Mouse (Mus musculus) hindbrain, embryonic 11.5 days (tissue): ENCODE results near the gene Celf2. TPM values are rescaled to one million over a fixed set of nuclear protein-coding genes. Genes with fewer than 3 reads are reported as not detected.
A peak's percentile ranks its signal among the peaks of the same experiment; 100 is the strongest.

ENCODE experiments used
- ATAC-seq: fragments of 200-750 bp; cut with Nextera tagmentation; 2 replicates; pipeline ENCODE4 v1.8.0; 2017; ENCODE audit warnings: mild to moderate bottlenecking, moderate TSS enrichment, moderate library complexity; ENCODE audit not compliant: low FRiP score
- DNase-seq: peaks from one replicate; pipeline ENCODE4 v3.0.0-alpha.2; 2015; ENCODE audit warnings: low spot score
- H3K27ac ChIP-seq: fragments of 300-500 bp; sonication (generic); 2 replicates; pipeline ENCODE4 v1.5.1; 2014; ENCODE audit warnings: mild to moderate bottlenecking, low read depth, low read length
- H3K27me3 ChIP-seq: fragments of 300-500 bp; sonication (generic); 2 replicates; pipeline ENCODE4 v1.6.1; 2014; ENCODE audit warnings: mild to moderate bottlenecking, low read length, moderate library complexity, mixed read lengths; ENCODE audit not compliant: control insufficient read depth, insufficient read depth
- H3K36me3 ChIP-seq: fragments of 300-500 bp; sonication (generic); 2 replicates; pipeline ENCODE4 v1.6.1; 2014; ENCODE audit warnings: mild to moderate bottlenecking, low read length, moderate library complexity, mixed read lengths; ENCODE audit not compliant: control insufficient read depth, insufficient read depth
- H3K4me1 ChIP-seq: fragments of 300-500 bp; sonication (generic); replicated peaks from 2 replicates; pipeline ENCODE4 v1.6.1; 2014; ENCODE audit warnings: low read length, mixed read lengths; ENCODE audit not compliant: control insufficient read depth, insufficient read depth
- H3K4me2 ChIP-seq: fragments of 300-500 bp; sonication (generic); replicated peaks from 2 replicates; pipeline ENCODE4 v1.6.1; 2014; ENCODE audit warnings: mild to moderate bottlenecking, low read depth, low read length
- H3K4me3 ChIP-seq: fragments of 300-500 bp; sonication (generic); 2 replicates; pipeline ENCODE4 v1.5.1; 2014; ENCODE audit warnings: low read depth, low read length
- H3K9ac ChIP-seq: fragments of 300-500 bp; sonication (generic); 2 replicates; pipeline ENCODE4 v1.6.1; 2014; ENCODE audit warnings: low read depth, low read length
- H3K9me3 ChIP-seq: fragments of 300-500 bp; sonication (generic); 2 replicates; pipeline ENCODE4 v1.6.1; 2016; ENCODE audit warnings: low read length; ENCODE audit not compliant: control insufficient read depth
- WGBS: fragments of 180-500 bp; shearing (Covaris S2); extraction: QIAGEN DNeasy Blood & Tissue Kit; methylation state at CpG from one replicate; pipeline ENCODE4 v1.1.7; 2014; 5-methylcytosine and 5-hydroxymethylcytosine counted together
- polyA plus RNA-seq: library from polyadenylated mRNA; unstranded; fragments of >200 nt; fragmentation: Nextera tagmentation; extraction: Ambion mirVana; gene quantifications from 2 replicates; pipeline ENCODE4 v1.2.1, GENCODE M21; 2014

The Celf2 gene
- polyA plus RNA-seq, 1 experiment from 2014 or later: 82.4 TPM

- Histone ChIP-seq H3K4me3 (no peak overlapping the region), H3K27me3 (no peaks in the 10 kb centered on the region), H3K9ac (no peak overlapping the region), H3K4me2 (no peak overlapping the region), H3K27ac (no peak overlapping the region), H3K9me3 (no peaks in the 10 kb centered on the region), H3K4me1 (0 out of 2 replicates have a peak, but pooled peaks cover 2% of the 10 kb centered on the region), H3K36me3 (no peaks in the 10 kb centered on the region)
- DNase-seq: peak; percentile 10
- WGBS: 44% methylated on average over 8 of the region's 8 CpGs
- ATAC-seq: peak; percentile 27; the same call in 1 of the 2 replicates
Measured at GRCm38 (mm10) chr2:7530461-7531184, 21.3 kb upstream of the Celf2 start.

- Histone ChIP-seq H3K4me2 (no peak overlapping the region), H3K27me3 (no peaks in the 10 kb centered on the region), H3K9me3 (no peaks in the 10 kb centered on the region), H3K4me1 (0 out of 2 replicates have a peak, but pooled peaks cover 2% of the 10 kb centered on the region), H3K4me3 (no peak overlapping the region), H3K36me3 (no peaks in the 10 kb centered on the region), H3K9ac (no peak overlapping the region), H3K27ac (no peak overlapping the region)
- WGBS: 58% methylated on average over 5 of the region's 5 CpGs
- no peak for ATAC-seq
- DNase-seq: no peak
Measured at GRCm38 (mm10) chr2:7529637-7530036, 20.3 kb upstream of the Celf2 start.

GRCm38 (mm10) chr2:7526696-7527095 is 17.3 kb upstream of the Celf2 start:
- DNase-seq: no peak
- Histone ChIP-seq H3K9me3 (no peaks in the 10 kb centered on the region), H3K9ac (no peak overlapping the region), H3K4me3 (no peak overlapping the region), H3K27ac (no peak overlapping the region), H3K36me3 (no peaks in the 10 kb centered on the region), H3K4me2 (no peak overlapping the region), H3K27me3 (no peaks in the 10 kb centered on the region), H3K4me1 (0 out of 2 replicates have a peak, but pooled peaks cover 2% of the 10 kb centered on the region)
- no peak for ATAC-seq
- WGBS: 54% methylated on average over 6 of the region's 6 CpGs

- Histone ChIP-seq H3K9me3 (no peaks in the 10 kb centered on the region), H3K4me2 (no peak overlapping the region), H3K36me3 (no peaks in the 10 kb centered on the region), H3K27ac (no peak overlapping the region), H3K27me3 (no peaks in the 10 kb centered on the region), H3K4me1 (no peaks in the 10 kb centered on the region), H3K9ac (no peak overlapping the region), H3K4me3 (no peak overlapping the region)
- DNase-seq (no peak), ATAC-seq (no peak)
- WGBS: 87% methylated on average over 1 of the region's 1 CpGs
Measured at GRCm38 (mm10) chr2:7519473-7519872, 10.1 kb upstream of the Celf2 start.

- Histone ChIP-seq H3K4me1 (no peaks in the 10 kb centered on the region), H3K4me3 (no peak overlapping the region), H3K4me2 (no peak overlapping the region), H3K27ac (no peak overlapping the region), H3K27me3 (no peaks in the 10 kb centered on the region), H3K9ac (no peak overlapping the region), H3K36me3 (no peaks in the 10 kb centered on the region), H3K9me3 (no peaks in the 10 kb centered on the region)
- no peak for DNase-seq
- no peak for ATAC-seq
Measured at GRCm38 (mm10) chr2:7493420-7493819, 15.9 kb downstream of the Celf2 start.

GRCm38 (mm10) chr2:7484974-7485373 is 24.4 kb downstream of the Celf2 start:
- no peak overlapping the region for H3K9ac ChIP-seq
- H3K27me3 ChIP-seq: no peaks in the 10 kb centered on the region
- no peak overlapping the region for H3K27ac ChIP-seq
- DNase-seq (no peak), ATAC-seq (no peak)
- H3K36me3 ChIP-seq: no peaks in the 10 kb centered on the region
- 81% methylated on average over 2 of the region's 2 CpGs for WGBS
- H3K9me3 ChIP-seq: no peaks in the 10 kb centered on the region
- H3K4me2 ChIP-seq: no peak overlapping the region
- H3K4me3 ChIP-seq: no peak overlapping the region
- no peaks in the 10 kb centered on the region for H3K4me1 ChIP-seq

GRCm38 (mm10) chr2:7482062-7482461 is 27.3 kb downstream of the Celf2 start:
- H3K4me3 ChIP-seq: no peak overlapping the region
- no peaks in the 10 kb centered on the region for H3K4me1 ChIP-seq
- H3K4me2 ChIP-seq: no peak overlapping the region
- no peak overlapping the region for H3K27ac ChIP-seq
- no peaks in the 10 kb centered on the region for H3K9me3 ChIP-seq
- H3K9ac ChIP-seq: no peak overlapping the region
- DNase-seq (no peak), ATAC-seq (no peak)
- WGBS: 83% methylated on average over 4 of the region's 4 CpGs
- no peaks in the 10 kb centered on the region for H3K27me3 ChIP-seq
- no peaks in the 10 kb centered on the region for H3K36me3 ChIP-seq

GRCm38 (mm10) chr2:7460329-7461056 is 48.9 kb downstream of the Celf2 start:
- Histone ChIP-seq H3K9me3 (no peaks in the 10 kb centered on the region), H3K36me3 (no peaks in the 10 kb centered on the region), H3K27me3 (no peaks in the 10 kb centered on the region), H3K4me3 (no peak overlapping the region), H3K4me2 (no peak overlapping the region), H3K4me1 (no peaks in the 10 kb centered on the region), H3K27ac (no peak overlapping the region), H3K9ac (no peak overlapping the region)
- DNase-seq (no peak), ATAC-seq (no peak)
- 73% methylated on average over 5 of the region's 5 CpGs for WGBS
